11 mouse cellular contexts compared by ENCODE assay signal in genomic region chr1:63763881-63764386, GRCm38 (mm10). TPM values are rescaled to one million over a fixed set of nuclear protein-coding genes. Genes with fewer than 3 reads are reported as not detected.
DNase-seq lines count a peak whose midpoint lies in the region; ATAC-seq lines count a peak whose summit lies in the region.
"Had no signal": no experiment of that assay in that cellular context is flagged by ENCODE, and none has a peak within 500 bp of the region (broad histone marks: within the 10 kb centered on the region; RNA-seq: fewer than 3 reads in every experiment).

No protein-coding gene starts in this region.

- no peak overlapping the region for H3K4me3 ChIP-seq in embryonic facial prominence, embryonic 14.5 days (ENCODE audit: low read depth, low read length)
- H3K4me3 ChIP-seq in hindbrain, embryonic 14.5 days (replicated peaks; ENCODE audit: low read length): no peak overlapping the region
- no peak overlapping the region for H3K4me3 ChIP-seq in neural tube, embryonic 12.5 days
- H3K4me3 ChIP-seq: megakaryocyte, embryonic 14.5 days had no signal

- no peaks in the 10 kb centered on the region for H3K9me3 ChIP-seq in embryonic facial prominence, embryonic 14.5 days (ENCODE audit: control insufficient read depth, low read length)
- H3K9me3 ChIP-seq in hindbrain, embryonic 14.5 days (ENCODE audit: control insufficient read depth, low read length): no peaks in the 10 kb centered on the region
- H3K9me3 ChIP-seq in neural tube, embryonic 12.5 days: no peaks in the 10 kb centered on the region
- H3K9me3 ChIP-seq: megakaryocyte, embryonic 14.5 days had no signal

- H3K9ac ChIP-seq in embryonic facial prominence, embryonic 14.5 days (ENCODE audit: low read depth, low read length): no peak overlapping the region
- no peak overlapping the region for H3K9ac ChIP-seq in hindbrain, embryonic 14.5 days
- no peak overlapping the region for H3K9ac ChIP-seq in neural tube, embryonic 12.5 days

- WGBS in embryonic facial prominence, embryonic 14.5 days: 53% methylated on average over 7 of the region's 7 CpGs
- WGBS in hindbrain, embryonic 14.5 days: 10% methylated on average over 7 of the region's 7 CpGs
- WGBS in neural tube, embryonic 12.5 days: 27% methylated on average over 7 of the region's 7 CpGs

- peaks cover 20% of the 10 kb centered on the region for H3K4me1 ChIP-seq in embryonic facial prominence, embryonic 14.5 days (ENCODE audit: control insufficient read depth, insufficient read depth, low read length)
- H3K4me1 ChIP-seq in hindbrain, embryonic 14.5 days (replicated peaks; ENCODE audit: control insufficient read depth, insufficient read depth, low read length): peaks cover 25% of the 10 kb centered on the region
- H3K4me1 ChIP-seq in neural tube, embryonic 12.5 days: peaks cover 25% of the 10 kb centered on the region

- ATAC-seq in embryonic facial prominence, embryonic 14.5 days (ENCODE audit: low read depth): no peak
- ATAC-seq in hindbrain, embryonic 14.5 days (ENCODE audit: low FRiP score): peak; percentile 62; the same call in 1 of the 2 replicates
- peak; percentile 75 for ATAC-seq in neural tube, embryonic 12.5 days (ENCODE audit: low FRiP score, low read depth)

- DNase-seq in layer of hippocampus, adult 9-10 months (ENCODE audit: low spot score): peak; percentile 9
- no peak for DNase-seq in layer of hippocampus, adult 8-10 months (ENCODE audit: low spot score in 2 of 2)
- no peak for DNase-seq in embryonic facial prominence, embryonic 14.5 days (ENCODE audit: low spot score)
- peak; percentile 55 for DNase-seq in hindbrain, embryonic 14.5 days (ENCODE audit: low spot score)
- no peak for DNase-seq in gastrocnemius, postnatal 25 days
- no peak for DNase-seq in right cerebral cortex, postnatal 36 days (ENCODE audit: low spot score in 2 of 2)
- DNase-seq: thymus, postnatal 36 days had no signal

- no peaks in the 10 kb centered on the region for H3K36me3 ChIP-seq in embryonic facial prominence, embryonic 14.5 days (ENCODE audit: control insufficient read depth, insufficient read depth, low read length)
- no peaks in the 10 kb centered on the region for H3K36me3 ChIP-seq in hindbrain, embryonic 14.5 days (replicated peaks; ENCODE audit: control insufficient read depth, insufficient read depth)
- H3K36me3 ChIP-seq in neural tube, embryonic 12.5 days: no peaks in the 10 kb centered on the region

- H3K27me3 ChIP-seq in embryonic facial prominence, embryonic 14.5 days (replicated peaks; ENCODE audit: control insufficient read depth, insufficient read depth, low read length): no peaks in the 10 kb centered on the region
- no peaks in the 10 kb centered on the region for H3K27me3 ChIP-seq in hindbrain, embryonic 14.5 days (ENCODE audit: control insufficient read depth, insufficient read depth, low read length)
- no peaks in the 10 kb centered on the region for H3K27me3 ChIP-seq in neural tube, embryonic 12.5 days (replicated peaks)

- peak overlapping the region; percentile 41; the same call in 1 of the 2 replicates for H3K27ac ChIP-seq in embryonic facial prominence, embryonic 14.5 days (replicated peaks; ENCODE audit: low read depth, low read length)
- peak overlapping the region; percentile 58 for H3K27ac ChIP-seq in hindbrain, embryonic 14.5 days
- H3K27ac ChIP-seq in neural tube, embryonic 12.5 days: peak overlapping the region; percentile 13; the same call in 1 of the 2 replicates

- no peak overlapping the region for H3K4me2 ChIP-seq in embryonic facial prominence, embryonic 14.5 days (ENCODE audit: low read depth, low read length)
- H3K4me2 ChIP-seq in hindbrain, embryonic 14.5 days (replicated peaks): 0 out of 2 replicates have a peak overlapping the region, but pooled peaks have one; percentile 4
- 0 out of 2 replicates have a peak overlapping the region, but pooled peaks have one; percentile 10 for H3K4me2 ChIP-seq in neural tube, embryonic 12.5 days (replicated peaks)

RNA-seq across cellular contexts. Expression of gene 4933402D24Rik, which starts 5.1 kb away (rescaled TPM):
- under 1 TPM in 3 of 4 experiments, not detected in 1; 0.20 to 0.30 (median 0.23) TPM for total RNA-seq in layer of hippocampus, adult 8-10 months (2022)
- polyA plus RNA-seq in embryonic facial prominence, embryonic 14.5 days (2014; fragmentation: Nextera tagmentation; extraction: Ambion mirVana): 0.26 and 0.43 TPM in 2 replicates
- polyA plus RNA-seq in hindbrain, embryonic 14.5 days (2014; fragmentation: Nextera tagmentation; extraction: Ambion mirVana): 0.32 and 0.34 TPM in 2 replicates
- 0.18 and 0.22 TPM in 2 replicates for polyA plus RNA-seq in neural tube, embryonic 12.5 days (2016; fragmentation: Nextera tagmentation; extraction: Ambion mirVana)
- not detected for total RNA-seq in gastrocnemius, postnatal 25 days (2021)
- total RNA-seq: left cerebral cortex, postnatal 25 days; MEL had no signal

RNA-seq across cellular contexts. Expression of gene Fastkd2, which starts 33.5 kb away (rescaled TPM):
- 10 to 100 TPM; 20.0 to 26.3 (median 23.2) TPM for total RNA-seq in layer of hippocampus, adult 8-10 months (2022)
- 57.5 and 66.7 TPM in 2 replicates for polyA plus RNA-seq in embryonic facial prominence, embryonic 14.5 days (2014; fragmentation: Nextera tagmentation; extraction: Ambion mirVana)
- 48.7 and 49.0 TPM in 2 replicates for polyA plus RNA-seq in hindbrain, embryonic 14.5 days (2014; fragmentation: Nextera tagmentation; extraction: Ambion mirVana)
- polyA plus RNA-seq in neural tube, embryonic 12.5 days (2016; fragmentation: Nextera tagmentation; extraction: Ambion mirVana): 45.2 and 47.5 TPM in 2 replicates
- 10 to 100 TPM; 20.8 TPM for total RNA-seq in gastrocnemius, postnatal 25 days (2021)
- total RNA-seq: MEL had no signal

RNA-seq across cellular contexts. Expression of gene Mdh1b, which starts 33.8 kb away (rescaled TPM):
- 1 to 10 TPM in 3 of 4 experiments, under 1 TPM in 1; 0.43 to 2.4 (median 1.5) TPM for total RNA-seq in layer of hippocampus, adult 8-10 months (2022)
- 0.54 and 1.7 TPM in 2 replicates for polyA plus RNA-seq in embryonic facial prominence, embryonic 14.5 days (2014; fragmentation: Nextera tagmentation; extraction: Ambion mirVana)
- polyA plus RNA-seq in hindbrain, embryonic 14.5 days (2014; fragmentation: Nextera tagmentation; extraction: Ambion mirVana): 0.86 and 0.91 TPM in 2 replicates
- polyA plus RNA-seq in neural tube, embryonic 12.5 days (2016; fragmentation: Nextera tagmentation; extraction: Ambion mirVana): 0.11 TPM in 1 of 2 replicates, not detected in the other
- total RNA-seq in gastrocnemius, postnatal 25 days (2021): not detected
- total RNA-seq: MEL had no signal

Comparison
In these comparisons a context has a peak if more than half of its experiments do, and no peak if none do; other contexts are left out.
1. DNase-seq: peak in layer of hippocampus, adult 9-10 months (single experiment) and hindbrain, embryonic 14.5 days (single experiment); none in layer of hippocampus, adult 8-10 months (0 of 2), embryonic facial prominence, embryonic 14.5 days (single experiment), gastrocnemius, postnatal 25 days (single experiment) and right cerebral cortex, postnatal 36 days (0 of 2).
2. Peak in every context shown above with its lines, with median percentiles within 50 percentile points of each other: H3K27ac ChIP-seq.